Mouse (Mus musculus) mature B cell (primary cell): ENCODE data around the gene Btbd8.

Source experiments
- in situ Hi-C: fragments of 300-500 bp; cut with MboI; formaldehyde crosslinking; loops from 2 replicates; pipeline ENCODE4 v1.14.3; 2019

Gene Btbd8

DNA sequence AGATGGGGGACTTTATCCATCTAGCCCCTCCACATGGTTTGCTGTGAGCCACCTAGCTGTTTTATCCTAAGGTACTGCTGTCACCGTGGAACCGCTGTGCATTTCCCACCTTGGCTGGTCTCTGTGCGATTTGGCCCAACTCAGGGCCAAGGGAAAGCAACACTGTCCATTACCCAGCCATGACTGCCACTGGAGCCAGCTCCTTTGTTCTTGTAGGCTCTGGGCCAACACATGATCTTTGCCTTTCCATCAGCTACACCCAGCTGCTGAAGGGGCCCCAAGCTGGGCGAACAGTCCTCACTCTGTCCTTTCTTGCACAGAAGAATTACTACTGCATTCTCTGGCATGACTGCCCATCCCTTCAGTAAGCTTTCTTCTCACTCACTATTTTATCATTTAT lies 80.8 kb downstream of the Btbd8 start:
- in situ Hi-C loops = no loop called here

DNA sequence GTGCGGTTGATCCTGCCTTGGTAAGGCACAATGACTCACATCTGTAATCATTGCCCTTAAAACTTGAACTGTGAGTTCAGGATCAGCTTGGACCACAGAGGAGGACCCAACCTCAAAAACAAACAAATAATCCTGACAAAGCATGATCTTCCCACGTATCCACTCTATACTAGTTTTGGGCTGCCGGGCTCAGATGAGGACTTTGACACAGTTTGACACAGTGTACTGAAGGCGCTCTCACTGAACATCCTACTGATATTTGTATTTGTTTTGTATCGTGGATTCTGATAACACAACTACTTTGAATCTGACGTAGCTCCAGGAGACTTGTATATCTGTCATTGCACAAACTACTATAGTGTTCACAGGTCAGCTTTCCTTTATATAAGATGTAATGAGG lies 83.6 kb downstream of the Btbd8 start:
- in situ Hi-C loops = no loop called here

GRCm38 (mm10) chr5:107521897-107522296 lies 84.1 kb downstream of the Btbd8 start:
- in situ Hi-C loops = no loop called here

- in situ Hi-C loops = no loop called here
Observed at GRCm38 (mm10) chr5:107524281-107524680, 86.5 kb downstream of the Btbd8 start.

- in situ Hi-C loops = no loop called here
Observed at GRCm38 (mm10) chr5:107528856-107529255, 91.1 kb downstream of the Btbd8 start.

- in situ Hi-C loops = no loop called here
Observed at GRCm38 (mm10) chr5:107533590-107533989, 95.8 kb downstream of the Btbd8 start.

DNA sequence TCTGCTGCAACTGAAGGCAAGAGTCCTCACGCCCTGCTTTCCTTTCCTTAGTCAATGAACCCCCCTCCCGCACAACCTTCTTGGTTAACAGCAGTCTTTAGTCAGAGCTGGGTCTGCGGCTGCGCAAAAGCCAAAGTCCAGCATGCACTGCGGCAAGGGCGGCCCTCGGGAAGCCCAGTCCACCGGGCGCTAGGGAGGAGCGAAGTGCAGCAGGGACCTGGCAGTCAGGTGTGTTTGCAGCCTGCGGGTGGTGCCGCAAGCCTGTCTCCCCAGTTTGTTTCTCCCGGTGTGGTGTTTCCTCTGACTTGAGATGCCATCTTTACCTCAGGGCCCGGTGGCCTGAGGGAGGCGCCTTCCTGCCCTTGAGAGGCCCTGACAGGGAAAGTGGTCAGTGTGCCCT lies 96.8 kb downstream of the Btbd8 start, which contains the start of gene 1700028K03Rik:
Gene 1700028K03Rik, plus strand, starts transcription at position 129 of the 400 bp plus-strand sequence.
- in situ Hi-C loops = no loop called here

DNA sequence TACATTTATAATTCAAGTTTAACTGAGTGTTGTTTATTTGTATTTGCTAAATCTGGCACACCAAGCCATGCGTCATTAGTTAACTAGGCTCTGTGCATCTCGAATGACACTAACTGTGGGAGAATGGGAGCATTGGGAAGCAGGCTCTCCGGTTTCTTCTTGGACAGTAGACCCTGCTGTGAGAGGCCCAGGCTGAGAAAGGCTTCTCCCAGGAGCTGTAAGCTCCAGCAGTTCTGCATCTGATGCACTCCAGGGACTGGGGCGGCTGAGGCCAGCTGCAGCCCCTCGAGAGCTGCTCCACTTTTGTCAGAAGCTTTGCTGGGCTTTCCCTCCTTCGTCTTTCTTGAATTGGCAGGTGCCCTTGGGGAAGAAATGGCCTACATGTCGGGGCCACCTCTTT lies 103.9 kb downstream of the Btbd8 start:
- in situ Hi-C loops = no loop called here

DNA sequence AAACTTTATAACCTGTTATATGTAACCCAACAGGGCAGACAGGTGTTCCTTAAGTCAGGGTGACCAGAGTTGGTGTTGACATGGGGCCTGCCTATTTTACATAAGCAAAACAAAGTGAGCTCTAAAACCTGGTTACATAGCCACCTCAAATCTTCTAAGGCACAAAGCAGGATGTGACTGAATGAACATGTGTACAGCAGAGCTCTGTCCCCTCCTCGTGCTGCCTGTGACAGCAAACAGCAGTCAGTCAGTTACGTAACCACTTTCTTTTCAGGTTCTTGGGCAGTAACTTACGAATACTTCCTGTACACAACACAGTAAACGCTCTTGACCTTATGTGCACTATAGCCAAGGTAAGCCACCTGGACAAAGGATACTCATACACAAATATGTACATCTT lies 108.1 kb downstream of the Btbd8 start:
- in situ Hi-C loops = no loop called here

DNA sequence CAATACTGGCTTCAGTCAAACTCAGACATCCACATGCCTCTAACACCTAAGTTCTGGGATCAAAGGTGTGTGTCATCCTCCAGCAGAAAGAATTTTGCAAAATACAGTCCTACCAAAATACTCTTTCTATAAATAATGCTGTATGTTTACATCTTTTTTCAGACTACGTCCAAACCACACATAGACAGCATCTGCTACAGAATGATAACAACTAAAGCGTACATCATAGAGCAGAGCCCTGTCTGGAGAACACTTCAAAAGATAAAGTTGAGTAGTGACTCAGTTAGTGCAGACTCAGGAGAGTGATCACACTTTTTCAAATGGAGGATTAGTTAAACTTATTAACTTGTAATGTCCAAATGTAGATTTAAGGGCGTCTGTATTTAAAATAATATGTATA lies 110.2 kb downstream of the Btbd8 start:
- in situ Hi-C loops = no loop called here

- in situ Hi-C loops = no loop called here
Observed at GRCm38 (mm10) chr5:107548444-107548843, 110.6 kb downstream of the Btbd8 start.

- in situ Hi-C loops = no loop called here
Observed at GRCm38 (mm10) chr5:107554336-107554735, 116.5 kb downstream of the Btbd8 start.

- in situ Hi-C loops = no loop called here
Observed at GRCm38 (mm10) chr5:107556969-107557368, 119.2 kb downstream of the Btbd8 start.
